15 mouse cellular contexts compared by ENCODE assay signal in the genomic region with DNA sequence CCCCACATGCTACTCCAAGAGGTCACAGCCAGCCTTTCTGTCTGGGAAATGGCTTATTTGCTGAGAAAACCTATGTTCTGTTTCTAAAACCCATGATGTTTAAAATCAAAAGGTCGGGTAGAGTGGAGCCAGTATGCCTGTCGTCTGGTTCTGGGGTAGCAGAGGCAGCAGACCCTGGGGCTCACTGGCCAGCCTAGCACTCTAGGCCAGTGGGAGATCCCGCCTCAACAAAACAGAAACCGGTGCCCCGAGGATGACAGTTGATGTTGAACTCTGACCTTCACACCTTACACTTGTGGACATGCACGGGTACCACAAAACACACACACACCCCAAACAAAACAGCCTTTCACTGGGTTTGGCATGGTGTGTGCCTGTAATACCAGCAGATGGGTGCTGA.
"Had no signal": no experiment of that assay in that cellular context is flagged by ENCODE, and none has a peak within 500 bp of the region (broad histone marks: within the 10 kb centered on the region; RNA-seq: fewer than 3 reads in every experiment).

No protein-coding gene starts in this region.

- DNase-seq: right cerebral cortex, adult 18-20 months; right cerebral cortex, postnatal 14 days; right cerebral cortex, postnatal 25 days; right cerebral cortex, postnatal 4 days; spleen, adult 18-20 months; thymus, adult 18-20 months; thymus, adult 2 months; thymus, postnatal 14 days; thymus, postnatal 25 days; thymus, postnatal 36 days; thymus, postnatal 4 days had no signal

- H3K27ac ChIP-seq: neural tube, embryonic 13.5 days; neural tube, embryonic 15.5 days; stomach, embryonic 15.5 days; stomach, postnatal 0 days had no signal

- H3K4me2 ChIP-seq: neural tube, embryonic 13.5 days; neural tube, embryonic 15.5 days; stomach, embryonic 15.5 days had no signal

- H3K9me3 ChIP-seq: neural tube, embryonic 13.5 days; neural tube, embryonic 15.5 days; stomach, embryonic 15.5 days had no signal

- H3K4me3 ChIP-seq: neural tube, embryonic 13.5 days; neural tube, embryonic 15.5 days; stomach, embryonic 15.5 days had no signal

- H3K9ac ChIP-seq: neural tube, embryonic 13.5 days; neural tube, embryonic 15.5 days; stomach, embryonic 15.5 days had no signal

- H3K27me3 ChIP-seq: neural tube, embryonic 13.5 days; neural tube, embryonic 15.5 days; stomach, embryonic 15.5 days had no signal
